Mouse (Mus musculus) limb, embryonic 13.5 days (tissue): Measurements from ENCODE around the gene Tbkbp1. TPM values are rescaled to one million over a fixed set of nuclear protein-coding genes. Genes with fewer than 3 reads are reported as not detected.

Experiments
- ATAC-seq: fragments of 200-750 bp; cut with Nextera tagmentation; 2 replicates; pipeline ENCODE4 v1.8.0; 2017; ENCODE audit warnings: low read depth, moderate number of reproducible peaks, moderate TSS enrichment; ENCODE audit not compliant: low FRiP score
- H3K27ac ChIP-seq: fragments of 300-500 bp; sonication (generic); 2 replicates; pipeline ENCODE4 v1.5.1; 2015; ENCODE audit warnings: inconsistent platforms, mild to moderate bottlenecking, moderate library complexity
- H3K27me3 ChIP-seq: fragments of 300-500 bp; sonication (generic); 2 replicates; pipeline ENCODE4 v1.6.1; 2015; ENCODE audit warnings: mild to moderate bottlenecking, inconsistent platforms
- H3K36me3 ChIP-seq: fragments of 300-500 bp; sonication (generic); 2 replicates; pipeline ENCODE4 v1.6.1; 2015; ENCODE audit warnings: inconsistent platforms, mild to moderate bottlenecking, moderate library complexity
- H3K4me1 ChIP-seq: fragments of 300-500 bp; sonication (generic); 2 replicates; pipeline ENCODE4 v1.6.1; 2015; ENCODE audit warnings: inconsistent platforms
- H3K4me2 ChIP-seq: fragments of 300-500 bp; sonication (generic); replicated peaks from 2 replicates; pipeline ENCODE4 v1.6.1; 2015; ENCODE audit warnings: inconsistent platforms, mild to moderate bottlenecking, moderate library complexity
- H3K4me3 ChIP-seq: fragments of 300-500 bp; sonication (generic); 2 replicates; pipeline ENCODE4 v1.5.1; 2015; ENCODE audit warnings: moderate library complexity, mild to moderate bottlenecking, inconsistent platforms
- H3K9ac ChIP-seq: fragments of 300-500 bp; sonication (generic); 2 replicates; pipeline ENCODE4 v1.6.1; 2015; ENCODE audit warnings: mild to moderate bottlenecking, inconsistent platforms
- H3K9me3 ChIP-seq: fragments of 300-500 bp; sonication (generic); 2 replicates; pipeline ENCODE4 v1.6.1; 2016; ENCODE audit warnings: inconsistent platforms
- WGBS: fragments of 180-500 bp; shearing (Covaris S2); methylation state at CpG from one replicate; pipeline ENCODE4 v1.1.7; 2015; 5-methylcytosine and 5-hydroxymethylcytosine counted together
- polyA plus RNA-seq: library from polyadenylated mRNA; unstranded; fragments of >200 nt; fragmentation: Nextera tagmentation; extraction: Ambion mirVana; gene quantifications from 2 replicates; pipeline ENCODE4 v1.2.1, GENCODE M21; 2015

Tbkbp1 gene
- polyA plus RNA-seq, 1 experiment from 2014 or later = 8.4 TPM

- H3K4me3 ChIP-seq = peak overlapping the region; percentile 80
- peak overlapping the region; percentile 84 for H3K9ac ChIP-seq
- H3K36me3 ChIP-seq = peaks cover 32% of the 10 kb centered on the region
- peaks cover 5% of the 10 kb centered on the region; the same call in 1 of the 2 replicates for H3K27me3 ChIP-seq
- peak overlapping the region; percentile 94; the same call in 1 of the 2 replicates for H3K27ac ChIP-seq
- ATAC-seq = no peak
- peak overlapping the region; percentile 85 for H3K4me2 ChIP-seq
- no peaks in the 10 kb centered on the region; the same call in 1 of the 2 replicates for H3K9me3 ChIP-seq
- WGBS = 3% methylated on average over 11 of the region's 11 CpGs
- peaks cover 44% of the 10 kb centered on the region for H3K4me1 ChIP-seq
Measured at GRCm38 (mm10) chr11:97152023-97152426, 730 bp upstream of the Tbkbp1 start.

DNA sequence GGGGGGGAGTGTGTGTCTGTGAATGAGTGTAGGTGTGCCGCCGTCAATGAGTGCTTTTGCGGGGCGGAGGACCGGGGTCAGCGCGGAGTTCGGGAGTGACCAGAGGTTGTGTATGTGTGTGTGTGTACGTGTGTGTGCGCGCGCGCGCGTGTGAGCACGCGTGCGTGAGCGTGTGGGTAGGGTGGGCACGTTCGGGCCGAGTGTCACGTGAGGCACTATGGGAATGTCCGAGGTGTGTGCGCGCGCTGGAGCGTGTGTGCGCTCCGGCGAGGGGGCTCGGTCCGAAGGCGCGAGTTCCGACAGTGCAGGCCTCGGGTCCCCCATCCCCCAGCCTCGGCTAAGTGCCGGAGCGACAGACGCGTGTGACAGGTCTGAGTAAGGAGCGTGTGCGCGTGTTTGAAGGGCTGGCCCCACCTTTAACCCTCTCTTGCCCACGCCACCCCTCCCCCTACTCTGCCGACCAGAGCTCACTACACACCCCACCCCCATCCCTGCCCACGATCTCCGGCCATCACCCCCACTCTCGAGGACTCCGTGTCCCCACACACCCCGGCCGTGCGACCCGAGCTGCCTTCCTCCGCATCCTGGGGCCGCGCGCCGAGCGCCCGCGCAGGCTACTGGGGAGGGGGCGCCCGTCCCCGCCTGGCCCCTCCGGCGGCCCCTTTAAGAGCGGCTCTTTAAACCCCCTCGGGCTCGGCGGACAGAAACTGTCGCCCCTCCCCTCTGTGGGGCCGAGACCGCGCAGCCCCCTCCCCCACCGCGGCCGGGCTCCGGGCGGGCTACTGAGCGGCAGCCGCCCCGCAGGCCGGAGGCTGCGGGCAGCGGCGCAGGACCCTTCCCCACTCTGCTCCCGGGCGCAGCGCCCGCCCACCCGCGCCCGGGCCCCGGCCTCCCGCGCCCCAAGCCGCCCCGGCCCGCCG, 624 bp downstream of the Tbkbp1 start:
- Histone ChIP-seq H3K4me2 (peak overlapping the region; percentile 85), H3K27ac (peak overlapping the region; percentile 94), H3K4me1 (peaks cover 55% of the 10 kb centered on the region), H3K9ac (peak overlapping the region; percentile 84), H3K36me3 (peaks cover 39% of the 10 kb centered on the region), H3K4me3 (peak overlapping the region; percentile 80), H3K27me3 (peaks cover 5% of the 10 kb centered on the region; the same call in 1 of the 2 replicates), H3K9me3 (no peaks in the 10 kb centered on the region; the same call in 1 of the 2 replicates)
- WGBS = under 1% methylated on average over 63 of the region's 102 CpGs
- ATAC-seq = peak; percentile 73

DNA sequence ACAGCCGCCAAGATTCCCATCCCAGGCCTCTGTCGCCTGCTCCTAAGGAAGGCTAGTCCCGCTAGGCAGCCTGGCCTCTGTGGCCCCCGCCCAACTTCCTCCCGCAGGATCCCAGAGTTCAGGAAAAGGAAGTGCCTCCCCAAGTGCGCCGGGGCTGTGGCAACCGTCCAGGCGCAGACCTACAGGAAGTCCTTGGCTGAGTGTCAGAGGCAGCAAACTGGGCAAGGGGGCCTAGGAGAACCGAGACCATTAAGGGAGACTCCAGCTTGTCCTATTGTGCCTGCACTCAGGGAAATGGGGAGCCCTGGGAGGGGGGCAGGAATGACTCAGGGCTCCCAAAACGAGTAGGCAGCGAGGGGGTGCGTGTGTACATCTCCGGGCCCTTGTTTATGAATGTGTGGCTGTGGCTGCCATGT, 1.3 kb downstream of the Tbkbp1 start:
- no peaks in the 10 kb centered on the region for H3K9me3 ChIP-seq
- H3K4me3 ChIP-seq = peak overlapping the region; percentile 80
- peak overlapping the region; percentile 85 for H3K4me2 ChIP-seq
- H3K9ac ChIP-seq = peak overlapping the region; percentile 84
- H3K27ac ChIP-seq = peak overlapping the region; percentile 94
- peaks cover 5% of the 10 kb centered on the region; the same call in 1 of the 2 replicates for H3K27me3 ChIP-seq
- peaks cover 55% of the 10 kb centered on the region for H3K4me1 ChIP-seq
- H3K36me3 ChIP-seq = peaks cover 41% of the 10 kb centered on the region
- WGBS = 2% methylated on average over 14 of the region's 14 CpGs
- ATAC-seq = peak; percentile 1; the same call in 1 of the 2 replicates

DNA sequence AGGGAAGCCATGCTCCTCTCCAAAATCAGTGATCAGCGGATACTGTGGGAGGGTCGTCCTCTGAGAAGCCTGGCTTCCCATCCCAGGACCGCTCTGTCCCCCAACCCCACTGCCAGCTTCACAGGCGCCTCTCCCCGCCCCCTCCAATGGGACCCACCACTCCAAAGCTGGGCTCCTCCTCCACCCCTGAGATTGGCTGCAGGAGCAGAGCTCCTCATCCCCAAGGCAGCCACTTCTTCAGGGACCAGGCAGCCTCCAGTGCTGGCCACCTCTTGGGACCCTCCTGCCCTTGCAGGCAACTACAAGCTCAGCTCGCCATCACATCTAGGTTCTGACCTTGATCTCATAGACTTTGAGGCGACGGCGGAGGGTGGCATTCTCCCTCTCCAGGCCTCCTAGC, 2.3 kb downstream of the Tbkbp1 start:
- 26% methylated on average over 9 of the region's 9 CpGs for WGBS
- no peaks in the 10 kb centered on the region for H3K9me3 ChIP-seq
- H3K27ac ChIP-seq = peak overlapping the region; percentile 94; the same call in 1 of the 2 replicates
- peaks cover 45% of the 10 kb centered on the region for H3K36me3 ChIP-seq
- H3K27me3 ChIP-seq = peaks cover 5% of the 10 kb centered on the region; the same call in 1 of the 2 replicates
- H3K4me2 ChIP-seq = peak overlapping the region; percentile 85
- peak overlapping the region; percentile 80 for H3K4me3 ChIP-seq
- H3K4me1 ChIP-seq = peaks cover 50% of the 10 kb centered on the region
- H3K9ac ChIP-seq = peak overlapping the region; percentile 84; the same call in 1 of the 2 replicates
- no peak for ATAC-seq

DNA sequence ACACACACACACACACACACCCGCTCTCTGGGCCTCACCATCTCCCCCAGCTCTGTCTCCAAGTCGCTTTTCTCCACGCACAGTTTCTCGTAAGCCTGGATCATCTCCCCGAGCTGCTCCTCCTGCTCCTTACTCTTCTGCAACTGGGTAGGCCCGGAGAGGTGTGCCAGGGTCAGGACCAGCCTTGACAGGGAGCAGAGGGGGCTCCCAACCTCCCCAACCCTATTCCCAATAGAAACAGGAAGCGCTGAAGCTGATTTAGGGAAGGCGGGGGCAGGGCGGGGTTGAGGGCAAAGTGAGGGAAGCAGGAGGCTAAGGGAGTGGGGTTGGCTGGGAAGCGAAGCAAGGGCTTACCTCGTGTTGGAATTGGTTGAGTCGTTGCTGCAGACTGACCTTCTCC, 2.7 kb downstream of the Tbkbp1 start:
- Histone ChIP-seq H3K4me1 (peaks cover 50% of the 10 kb centered on the region), H3K27me3 (peaks cover 5% of the 10 kb centered on the region; the same call in 1 of the 2 replicates), H3K4me3 (peak overlapping the region; percentile 80; the same call in 1 of the 2 replicates), H3K36me3 (peaks cover 49% of the 10 kb centered on the region), H3K27ac (no peak overlapping the region), H3K4me2 (peak overlapping the region; percentile 85), H3K9ac (0 out of 2 replicates have a peak overlapping the region, but pooled peaks have one; percentile 84), H3K9me3 (no peaks in the 10 kb centered on the region)
- ATAC-seq = no peak
- 28% methylated on average over 12 of the region's 12 CpGs for WGBS

DNA sequence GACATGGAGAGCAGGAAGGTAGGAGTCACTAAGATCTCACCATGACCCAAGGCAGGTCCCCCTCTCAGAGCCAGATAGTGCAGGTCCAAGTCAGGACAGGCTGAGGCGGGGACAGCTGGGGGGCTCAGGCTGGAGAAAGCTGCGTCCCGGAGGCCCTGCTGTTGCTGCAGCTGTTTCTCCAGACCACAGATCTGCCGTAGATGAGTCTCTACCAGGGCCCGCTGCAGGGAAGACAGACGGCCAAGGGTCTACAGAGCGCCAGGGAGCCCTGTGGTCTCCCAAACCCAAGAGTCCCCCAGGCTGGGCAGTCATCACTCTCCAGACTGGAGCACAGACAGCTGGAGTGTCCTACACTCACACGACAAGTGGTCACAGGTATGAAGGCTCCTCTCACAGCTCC, 4.0 kb downstream of the Tbkbp1 start:
- no peak overlapping the region for H3K4me3 ChIP-seq
- no peak overlapping the region for H3K4me2 ChIP-seq
- H3K4me1 ChIP-seq = peaks cover 43% of the 10 kb centered on the region
- H3K27ac ChIP-seq = no peak overlapping the region
- WGBS = 75% methylated on average over 8 of the region's 8 CpGs
- ATAC-seq = no peak
- no peak overlapping the region for H3K9ac ChIP-seq
- no peaks in the 10 kb centered on the region for H3K9me3 ChIP-seq
- H3K27me3 ChIP-seq = peaks cover 5% of the 10 kb centered on the region; the same call in 1 of the 2 replicates
- peaks cover 59% of the 10 kb centered on the region for H3K36me3 ChIP-seq

GRCm38 (mm10) chr11:97146724-97147123, 4.6 kb downstream of the Tbkbp1 start:
- H3K9me3 ChIP-seq = no peaks in the 10 kb centered on the region
- peaks cover 37% of the 10 kb centered on the region for H3K4me1 ChIP-seq
- H3K27me3 ChIP-seq = peaks cover 5% of the 10 kb centered on the region
- WGBS = 6% methylated on average over 8 of the region's 8 CpGs
- H3K4me2 ChIP-seq = no peak overlapping the region
- H3K9ac ChIP-seq = peak overlapping the region; percentile 8; the same call in 1 of the 2 replicates
- H3K27ac ChIP-seq = no peak overlapping the region
- H3K36me3 ChIP-seq = peaks cover 63% of the 10 kb centered on the region
- no peak for ATAC-seq
- H3K4me3 ChIP-seq = no peak overlapping the region

DNA sequence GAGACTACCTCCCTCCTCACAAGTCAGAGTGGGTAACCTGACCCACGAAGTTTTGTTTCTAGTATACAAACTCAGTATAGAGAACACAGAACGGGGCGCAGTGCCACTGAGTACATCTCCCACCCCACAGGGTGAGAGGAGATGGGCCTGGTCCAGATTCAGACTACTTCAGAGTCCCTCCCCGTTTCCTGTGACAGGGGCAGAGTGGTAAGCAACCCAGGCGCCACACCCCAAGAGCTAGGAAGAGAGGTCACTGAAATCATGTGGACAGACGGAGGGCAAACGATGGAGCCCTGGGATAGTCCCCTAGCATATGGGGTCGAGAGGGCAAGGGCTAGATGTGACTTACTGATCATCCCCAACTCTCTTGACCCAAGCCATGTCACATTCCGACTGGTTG, 5.3 kb downstream of the Tbkbp1 start:
- Histone ChIP-seq H3K36me3 (peaks cover 63% of the 10 kb centered on the region), H3K27ac (no peak overlapping the region), H3K9me3 (no peaks in the 10 kb centered on the region), H3K4me2 (no peak overlapping the region), H3K4me1 (peaks cover 35% of the 10 kb centered on the region), H3K9ac (0 out of 2 replicates have a peak overlapping the region, but pooled peaks have one; percentile 8), H3K27me3 (peaks cover 13% of the 10 kb centered on the region), H3K4me3 (no peak overlapping the region)
- whole genome bisulfite sequencing = 59% methylated on average over 9 of the region's 9 CpGs
- ATAC-seq = no peak

GRCm38 (mm10) chr11:97145320-97145719, 6.0 kb downstream of the Tbkbp1 start:
- H3K27me3 ChIP-seq = peaks cover 19% of the 10 kb centered on the region
- no peak overlapping the region for H3K27ac ChIP-seq
- no peak for ATAC-seq
- no peak overlapping the region for H3K4me3 ChIP-seq
- no peak overlapping the region for H3K9ac ChIP-seq
- H3K9me3 ChIP-seq = no peaks in the 10 kb centered on the region
- H3K36me3 ChIP-seq = peaks cover 65% of the 10 kb centered on the region
- no peak overlapping the region for H3K4me2 ChIP-seq
- H3K4me1 ChIP-seq = peaks cover 35% of the 10 kb centered on the region
- 68% methylated on average over 2 of the region's 2 CpGs for WGBS

GRCm38 (mm10) chr11:97143196-97143900, 7.9 kb downstream of the Tbkbp1 start:
- Histone ChIP-seq H3K9ac (no peak overlapping the region), H3K27me3 (peaks cover 34% of the 10 kb centered on the region), H3K4me1 (peaks cover 29% of the 10 kb centered on the region), H3K27ac (no peak overlapping the region), H3K4me3 (no peak overlapping the region), H3K4me2 (no peak overlapping the region), H3K9me3 (no peaks in the 10 kb centered on the region), H3K36me3 (peaks cover 79% of the 10 kb centered on the region)
- no peak for ATAC-seq
- 63% methylated on average over 9 of the region's 9 CpGs for WGBS

GRCm38 (mm10) chr11:97142159-97142608, 9.1 kb downstream of the Tbkbp1 start:
- Histone ChIP-seq H3K9ac (no peak overlapping the region), H3K4me3 (no peak overlapping the region), H3K27ac (no peak overlapping the region), H3K4me1 (peaks cover 26% of the 10 kb centered on the region), H3K27me3 (peaks cover 45% of the 10 kb centered on the region), H3K36me3 (peaks cover 79% of the 10 kb centered on the region), H3K9me3 (no peaks in the 10 kb centered on the region), H3K4me2 (no peak overlapping the region)
- ATAC-seq = no peak
- WGBS = 64% methylated on average over 8 of the region's 8 CpGs
